Mouse (Mus musculus) embryonic facial prominence, embryonic 12.5 days (tissue): ENCODE results near the gene Iqck. TPM values are rescaled to one million over a fixed set of nuclear protein-coding genes. Genes with fewer than 3 reads are reported as not detected.

Experiments
- ATAC-seq: fragments of 200-750 bp; cut with Nextera tagmentation; 2 replicates; pipeline ENCODE4 v1.8.0; 2017; ENCODE audit not compliant: insufficient number of reproducible peaks, insufficient read depth, low FRiP score, low TSS enrichment
- H3K27ac ChIP-seq: fragments of 300-500 bp; sonication (generic); 2 replicates; pipeline ENCODE4 v1.5.1; 2016; ENCODE audit warnings: mild to moderate bottlenecking
- H3K27me3 ChIP-seq: fragments of 300-500 bp; sonication (generic); 2 replicates; pipeline ENCODE4 v1.6.1; 2016; ENCODE audit warnings: mild to moderate bottlenecking, moderate library complexity
- H3K36me3 ChIP-seq: fragments of 300-500 bp; sonication (generic); 2 replicates; pipeline ENCODE4 v1.6.1; 2016; ENCODE audit warnings: mild to moderate bottlenecking
- H3K4me1 ChIP-seq: fragments of 300-500 bp; sonication (generic); 2 replicates; pipeline ENCODE4 v1.6.1; 2016
- H3K4me2 ChIP-seq: fragments of 300-500 bp; sonication (generic); replicated peaks from 2 replicates; pipeline ENCODE4 v1.6.1; 2016; ENCODE audit warnings: mild to moderate bottlenecking, moderate library complexity
- H3K4me3 ChIP-seq: fragments of 300-500 bp; sonication (generic); 2 replicates; pipeline ENCODE4 v1.5.1; 2016; ENCODE audit warnings: mild to moderate bottlenecking
- H3K9ac ChIP-seq: fragments of 300-500 bp; sonication (generic); 2 replicates; pipeline ENCODE4 v1.6.1; 2016; ENCODE audit warnings: mild to moderate bottlenecking, moderate library complexity
- H3K9me3 ChIP-seq: fragments of 300-500 bp; sonication (generic); 2 replicates; pipeline ENCODE4 v1.6.1; 2016; ENCODE audit warnings: mild to moderate bottlenecking, moderate library complexity
- WGBS: fragments of 180-500 bp; shearing (Covaris S2); methylation state at CpG from one replicate; pipeline ENCODE4 v1.1.7; 2016; 5-methylcytosine and 5-hydroxymethylcytosine counted together
- polyA plus RNA-seq: library from polyadenylated mRNA; unstranded; fragments of >200 nt; fragmentation: Nextera tagmentation; extraction: Ambion mirVana; gene quantifications from 2 replicates; pipeline ENCODE4 v1.2.1, GENCODE M21; 2016

Gene Iqck
- polyA plus RNA-seq, 1 experiment from 2014 or later = 3.5 TPM

- Histone ChIP-seq H3K9me3 (no peaks in the 10 kb centered on the region), H3K27ac (no peak overlapping the region), H3K4me1 (peaks cover 12% of the 10 kb centered on the region; the same call in 1 of the 2 replicates), H3K4me2 (no peak overlapping the region), H3K36me3 (peaks cover 56% of the 10 kb centered on the region), H3K27me3 (no peaks in the 10 kb centered on the region), H3K4me3 (no peak overlapping the region), H3K9ac (no peak overlapping the region)
- ATAC-seq = no peak
- WGBS = 84% methylated on average over 4 of the region's 4 CpGs
Observed at GRCm38 (mm10) chr7:118852611-118853010, 2.9 kb upstream of the Iqck start.

- peaks cover 36% of the 10 kb centered on the region for H3K36me3 ChIP-seq
- 18% methylated on average over 3 of the region's 3 CpGs for WGBS
Observed at GRCm38 (mm10) chr7:118854606-118855005, 946 bp upstream of the Iqck start.

GRCm38 (mm10) chr7:118855877-118856304 lies 339 bp downstream of the Iqck start, which contains the start of gene Knop1:
Knop1 (minus strand) TSS chr7:118856254.
- under 1% methylated on average over 46 of the region's 46 CpGs for WGBS

More at GRCm38 (mm10) chr7:118854606-118855005, 946 bp upstream of the Iqck start:
- peak overlapping the region; percentile 67 for H3K9ac ChIP-seq
- no peak for ATAC-seq
- H3K4me2 ChIP-seq = peak overlapping the region; percentile 64
- no peaks in the 10 kb centered on the region for H3K9me3 ChIP-seq
- peak overlapping the region; percentile 83 for H3K4me3 ChIP-seq
- H3K27me3 ChIP-seq = no peaks in the 10 kb centered on the region
- peaks cover 12% of the 10 kb centered on the region; the same call in 1 of the 2 replicates for H3K4me1 ChIP-seq
- no peak overlapping the region for H3K27ac ChIP-seq

GRCm38 (mm10) chr7:118858640-118859039 lies 3.1 kb downstream of the Iqck start:
- Histone ChIP-seq H3K9ac (no peak overlapping the region), H3K4me2 (no peak overlapping the region), H3K9me3 (no peaks in the 10 kb centered on the region), H3K27me3 (no peaks in the 10 kb centered on the region), H3K36me3 (no peaks in the 10 kb centered on the region), H3K4me3 (no peak overlapping the region), H3K27ac (no peak overlapping the region), H3K4me1 (peaks cover 12% of the 10 kb centered on the region; the same call in 1 of the 2 replicates)
- no peak for ATAC-seq
- 91% methylated on average over 1 of the region's 1 CpGs for WGBS

More at GRCm38 (mm10) chr7:118855877-118856304, 339 bp downstream of the Iqck start, which contains the start of gene Knop1:
- ATAC-seq = peak; percentile 58
- peak within 1 kb of the TSS; percentile 67 for H3K9ac ChIP-seq
- peak within 1 kb of the TSS; percentile 68; the same call in 1 of the 2 replicates for H3K27ac ChIP-seq
- H3K4me2 ChIP-seq = peak within 1 kb of the TSS; percentile 64
- no peaks in the 10 kb centered on the region for H3K9me3 ChIP-seq
- peak within 1 kb of the TSS; percentile 83 for H3K4me3 ChIP-seq
- H3K36me3 ChIP-seq = peaks cover 23% of the 10 kb centered on the region
- H3K27me3 ChIP-seq = no peaks in the 10 kb centered on the region
- peaks cover 12% of the 10 kb centered on the region; the same call in 1 of the 2 replicates for H3K4me1 ChIP-seq

GRCm38 (mm10) chr7:118865362-118865761 lies 9.8 kb downstream of the Iqck start:
- no peak overlapping the region for H3K27ac ChIP-seq
- H3K4me2 ChIP-seq = no peak overlapping the region
- H3K4me3 ChIP-seq = no peak overlapping the region
- H3K9me3 ChIP-seq = no peaks in the 10 kb centered on the region
- H3K36me3 ChIP-seq = no peaks in the 10 kb centered on the region
- H3K27me3 ChIP-seq = no peaks in the 10 kb centered on the region
- 63% methylated on average over 2 of the region's 2 CpGs for WGBS
- no peak overlapping the region for H3K9ac ChIP-seq
- no peaks in the 10 kb centered on the region for H3K4me1 ChIP-seq
- no peak for ATAC-seq

GRCm38 (mm10) chr7:118879466-118880029 lies 24.0 kb downstream of the Iqck start:
- no peak overlapping the region for H3K27ac ChIP-seq
- H3K9me3 ChIP-seq = no peaks in the 10 kb centered on the region
- no peak overlapping the region for H3K4me3 ChIP-seq
- H3K9ac ChIP-seq = no peak overlapping the region
- H3K4me1 ChIP-seq = no peaks in the 10 kb centered on the region
- no peak overlapping the region for H3K4me2 ChIP-seq
- ATAC-seq = no peak
- 78% methylated on average over 3 of the region's 3 CpGs for WGBS
- H3K27me3 ChIP-seq = no peaks in the 10 kb centered on the region
- H3K36me3 ChIP-seq = no peaks in the 10 kb centered on the region

GRCm38 (mm10) chr7:118883957-118884356 lies 28.4 kb downstream of the Iqck start:
- Histone ChIP-seq H3K9ac (no peak overlapping the region), H3K36me3 (no peaks in the 10 kb centered on the region), H3K4me3 (no peak overlapping the region), H3K27ac (no peak overlapping the region), H3K9me3 (no peaks in the 10 kb centered on the region), H3K4me2 (no peak overlapping the region), H3K27me3 (no peaks in the 10 kb centered on the region), H3K4me1 (peaks cover 8% of the 10 kb centered on the region; the same call in 1 of the 2 replicates)
- ATAC-seq = no peak
- 70% methylated on average over 4 of the region's 4 CpGs for WGBS

- Histone ChIP-seq H3K4me1 (peaks cover 11% of the 10 kb centered on the region; the same call in 1 of the 2 replicates), H3K4me3 (no peak overlapping the region), H3K27me3 (no peaks in the 10 kb centered on the region), H3K27ac (no peak overlapping the region), H3K4me2 (no peak overlapping the region), H3K9me3 (no peaks in the 10 kb centered on the region), H3K9ac (no peak overlapping the region), H3K36me3 (no peaks in the 10 kb centered on the region)
- WGBS = 82% methylated on average over 4 of the region's 4 CpGs
- no peak for ATAC-seq
Observed at GRCm38 (mm10) chr7:118884969-118885368, 29.4 kb downstream of the Iqck start.

- Histone ChIP-seq H3K9me3 (no peaks in the 10 kb centered on the region), H3K27me3 (no peaks in the 10 kb centered on the region), H3K4me1 (peaks cover 11% of the 10 kb centered on the region; the same call in 1 of the 2 replicates), H3K36me3 (no peaks in the 10 kb centered on the region), H3K27ac (no peak overlapping the region), H3K4me2 (no peak overlapping the region), H3K4me3 (no peak overlapping the region), H3K9ac (no peak overlapping the region)
- ATAC-seq = no peak
- WGBS = 23% methylated on average over 6 of the region's 6 CpGs
Observed at GRCm38 (mm10) chr7:118887303-118888055, 31.9 kb downstream of the Iqck start.

- H3K4me3 ChIP-seq = no peak overlapping the region
Observed at GRCm38 (mm10) chr7:118889046-118889680, 33.6 kb downstream of the Iqck start.

More at GRCm38 (mm10) chr7:118889046-118889680, 33.6 kb downstream of the Iqck start:
- no peaks in the 10 kb centered on the region for H3K9me3 ChIP-seq
- H3K4me2 ChIP-seq = no peak overlapping the region
- no peaks in the 10 kb centered on the region for H3K27me3 ChIP-seq
- H3K4me1 ChIP-seq = peaks cover 11% of the 10 kb centered on the region; the same call in 1 of the 2 replicates
- H3K36me3 ChIP-seq = no peaks in the 10 kb centered on the region
- no peak overlapping the region for H3K27ac ChIP-seq
- ATAC-seq = no peak
- 10% methylated on average over 3 of the region's 3 CpGs for WGBS
- H3K9ac ChIP-seq = no peak overlapping the region
